Mouse (Mus musculus) midbrain, embryonic 13.5 days (tissue): ENCODE results near the gene Rgl1. TPM values are rescaled to one million over a fixed set of nuclear protein-coding genes. Genes with fewer than 3 reads are reported as not detected.

ENCODE experiments used
- ATAC-seq: fragments of 200-750 bp; cut with Nextera tagmentation; 2 replicates; pipeline ENCODE4 v1.8.0; 2017; ENCODE audit warnings: mild to moderate bottlenecking, moderate TSS enrichment, moderate library complexity
- H3K27ac ChIP-seq: fragments of 300-500 bp; sonication (generic); 2 replicates; pipeline ENCODE4 v1.5.1; 2015; ENCODE audit warnings: inconsistent platforms, mild to moderate bottlenecking, moderate library complexity
- H3K27me3 ChIP-seq: fragments of 300-500 bp; sonication (generic); 2 replicates; pipeline ENCODE4 v1.6.1; 2015; ENCODE audit warnings: mild to moderate bottlenecking, inconsistent platforms
- H3K36me3 ChIP-seq: fragments of 300-500 bp; sonication (generic); 2 replicates; pipeline ENCODE4 v1.6.1; 2015; ENCODE audit warnings: mild to moderate bottlenecking, inconsistent platforms
- H3K4me1 ChIP-seq: fragments of 300-500 bp; sonication (generic); replicated peaks from 2 replicates; pipeline ENCODE4 v1.6.1; 2015; ENCODE audit warnings: inconsistent platforms
- H3K4me2 ChIP-seq: fragments of 300-500 bp; sonication (generic); replicated peaks from 2 replicates; pipeline ENCODE4 v1.6.1; 2015; ENCODE audit warnings: moderate library complexity, mild to moderate bottlenecking, inconsistent platforms
- H3K4me3 ChIP-seq: fragments of 300-500 bp; sonication (generic); replicated peaks from 2 replicates; pipeline ENCODE4 v1.5.1; 2015; ENCODE audit warnings: mild to moderate bottlenecking, inconsistent platforms
- H3K9ac ChIP-seq: fragments of 300-500 bp; sonication (generic); replicated peaks from 2 replicates; pipeline ENCODE4 v1.6.1; 2015; ENCODE audit warnings: mild to moderate bottlenecking, inconsistent platforms
- H3K9me3 ChIP-seq: fragments of 300-500 bp; sonication (generic); 2 replicates; pipeline ENCODE4 v1.6.1; 2016; ENCODE audit warnings: mild to moderate bottlenecking, inconsistent platforms
- WGBS: fragments of 180-500 bp; shearing (Covaris S2); methylation state at CpG from one replicate; pipeline ENCODE4 v1.1.7; 2015; 5-methylcytosine and 5-hydroxymethylcytosine counted together
- polyA plus RNA-seq: library from polyadenylated mRNA; unstranded; fragments of >200 nt; fragmentation: Nextera tagmentation; extraction: Ambion mirVana; gene quantifications from 2 replicates; pipeline ENCODE4 v1.2.1, GENCODE M21; 2015

Rgl1 gene
- polyA plus RNA-seq, 1 experiment from 2014 or later = 17.0 TPM

GRCm38 (mm10) chr1:152581127-152581905, 184.8 kb downstream of the Rgl1 start:
- Histone ChIP-seq H3K27ac (no peak overlapping the region), H3K36me3 (no peaks in the 10 kb centered on the region), H3K4me2 (no peak overlapping the region), H3K9me3 (no peaks in the 10 kb centered on the region), H3K4me3 (no peak overlapping the region), H3K27me3 (peaks cover 32% of the 10 kb centered on the region), H3K9ac (no peak overlapping the region), H3K4me1 (peaks cover 16% of the 10 kb centered on the region)
- ATAC-seq = no peak
- 83% methylated on average over 13 of the region's 13 CpGs for WGBS

- H3K27ac ChIP-seq = no peak overlapping the region
- no peak overlapping the region for H3K9ac ChIP-seq
- no peak overlapping the region for H3K4me2 ChIP-seq
- H3K4me3 ChIP-seq = no peak overlapping the region
- H3K4me1 ChIP-seq = peaks cover 24% of the 10 kb centered on the region
- H3K36me3 ChIP-seq = no peaks in the 10 kb centered on the region
- no peak for ATAC-seq
- H3K27me3 ChIP-seq = peaks cover 41% of the 10 kb centered on the region
- WGBS = 70% methylated on average over 5 of the region's 5 CpGs
- no peaks in the 10 kb centered on the region for H3K9me3 ChIP-seq
These were observed 187.2 kb downstream of the Rgl1 start for GRCm38 (mm10) chr1:152578944-152579343.

GRCm38 (mm10) chr1:152578108-152578721, 187.9 kb downstream of the Rgl1 start:
- 33% methylated on average over 19 of the region's 19 CpGs for WGBS
- H3K9me3 ChIP-seq = no peaks in the 10 kb centered on the region
- no peaks in the 10 kb centered on the region for H3K36me3 ChIP-seq
- ATAC-seq = no peak
- H3K27me3 ChIP-seq = peaks cover 41% of the 10 kb centered on the region
- H3K4me2 ChIP-seq = peak overlapping the region; percentile 34
- peaks cover 31% of the 10 kb centered on the region for H3K4me1 ChIP-seq
- H3K27ac ChIP-seq = no peak overlapping the region
- no peak overlapping the region for H3K4me3 ChIP-seq
- no peak overlapping the region; the same call in 1 of the 2 replicates for H3K9ac ChIP-seq

- WGBS = 8% methylated on average over 7 of the region's 7 CpGs
These were observed 189.5 kb downstream of the Rgl1 start for GRCm38 (mm10) chr1:152576614-152577144.

GRCm38 (mm10) chr1:152575096-152575495, 191.1 kb downstream of the Rgl1 start:
- H3K27ac ChIP-seq = no peak overlapping the region
- 51% methylated on average over 5 of the region's 5 CpGs for WGBS
- H3K9me3 ChIP-seq = no peaks in the 10 kb centered on the region
- peaks cover 44% of the 10 kb centered on the region for H3K4me1 ChIP-seq
- ATAC-seq = peak; percentile 21; the same call in 1 of the 2 replicates
- H3K36me3 ChIP-seq = 0 out of 2 replicates have a peak, but pooled peaks cover 3% of the 10 kb centered on the region
- H3K4me3 ChIP-seq = no peak overlapping the region
- H3K27me3 ChIP-seq = peaks cover 48% of the 10 kb centered on the region
- H3K4me2 ChIP-seq = no peak overlapping the region
- H3K9ac ChIP-seq = no peak overlapping the region

More at GRCm38 (mm10) chr1:152576614-152577144, 189.5 kb downstream of the Rgl1 start:
- ATAC-seq = no peak
- Histone ChIP-seq H3K4me1 (peaks cover 44% of the 10 kb centered on the region), H3K9ac (0 out of 2 replicates have a peak overlapping the region, but pooled peaks have one; percentile 23), H3K4me2 (no peak overlapping the region), H3K4me3 (no peak overlapping the region), H3K9me3 (no peaks in the 10 kb centered on the region), H3K27me3 (peaks cover 41% of the 10 kb centered on the region), H3K27ac (no peak overlapping the region), H3K36me3 (no peaks in the 10 kb centered on the region)

GRCm38 (mm10) chr1:152573470-152574059, 192.6 kb downstream of the Rgl1 start:
- no peak overlapping the region for H3K27ac ChIP-seq
- WGBS = 25% methylated on average over 8 of the region's 8 CpGs
- H3K4me1 ChIP-seq = peaks cover 44% of the 10 kb centered on the region
- H3K27me3 ChIP-seq = peaks cover 43% of the 10 kb centered on the region
- H3K4me3 ChIP-seq = no peak overlapping the region
- no peak overlapping the region for H3K9ac ChIP-seq
- 0 out of 2 replicates have a peak, but pooled peaks have one; percentile 9 for ATAC-seq
- 0 out of 2 replicates have a peak, but pooled peaks cover 3% of the 10 kb centered on the region for H3K36me3 ChIP-seq
- H3K9me3 ChIP-seq = no peaks in the 10 kb centered on the region
- H3K4me2 ChIP-seq = no peak overlapping the region

- ATAC-seq = peak; percentile 61
- WGBS = 7% methylated on average over 7 of the region's 7 CpGs
- Histone ChIP-seq H3K9ac (0 out of 2 replicates have a peak overlapping the region, but pooled peaks have one; percentile 46), H3K4me1 (peaks cover 41% of the 10 kb centered on the region), H3K9me3 (no peaks in the 10 kb centered on the region), H3K36me3 (0 out of 2 replicates have a peak, but pooled peaks cover 3% of the 10 kb centered on the region), H3K4me3 (no peak overlapping the region), H3K4me2 (peak overlapping the region; percentile 15; the same call in 1 of the 2 replicates), H3K27me3 (peaks cover 43% of the 10 kb centered on the region), H3K27ac (peak overlapping the region; percentile 53; the same call in 1 of the 2 replicates)
These were observed 193.2 kb downstream of the Rgl1 start for GRCm38 (mm10) chr1:152572755-152573469.

- Histone ChIP-seq H3K4me2 (no peak overlapping the region), H3K27me3 (peaks cover 38% of the 10 kb centered on the region), H3K36me3 (0 out of 2 replicates have a peak, but pooled peaks cover 3% of the 10 kb centered on the region), H3K9me3 (no peaks in the 10 kb centered on the region), H3K4me1 (peaks cover 33% of the 10 kb centered on the region), H3K9ac (no peak overlapping the region), H3K4me3 (no peak overlapping the region), H3K27ac (no peak overlapping the region)
- no peak for ATAC-seq
- 94% methylated on average over 14 of the region's 14 CpGs for WGBS
These were observed 194.8 kb downstream of the Rgl1 start for GRCm38 (mm10) chr1:152571340-152571739.

GRCm38 (mm10) chr1:152570681-152571080, 195.5 kb downstream of the Rgl1 start:
- H3K4me2 ChIP-seq = no peak overlapping the region
- H3K36me3 ChIP-seq = 0 out of 2 replicates have a peak, but pooled peaks cover 3% of the 10 kb centered on the region
- H3K9ac ChIP-seq = no peak overlapping the region
- H3K4me1 ChIP-seq = peaks cover 31% of the 10 kb centered on the region
- H3K4me3 ChIP-seq = no peak overlapping the region
- peaks cover 40% of the 10 kb centered on the region for H3K27me3 ChIP-seq
- ATAC-seq = no peak
- WGBS = 96% methylated on average over 9 of the region's 9 CpGs
- H3K27ac ChIP-seq = no peak overlapping the region
- H3K9me3 ChIP-seq = no peaks in the 10 kb centered on the region

- Histone ChIP-seq H3K9me3 (no peaks in the 10 kb centered on the region), H3K27ac (no peak overlapping the region), H3K4me3 (no peak overlapping the region), H3K4me1 (peaks cover 12% of the 10 kb centered on the region), H3K4me2 (no peak overlapping the region), H3K36me3 (no peaks in the 10 kb centered on the region), H3K27me3 (0 out of 2 replicates have a peak, but pooled peaks cover 21% of the 10 kb centered on the region), H3K9ac (no peak overlapping the region)
- no peak for ATAC-seq
- WGBS = 80% methylated on average over 5 of the region's 5 CpGs
These were observed 202.9 kb downstream of the Rgl1 start for GRCm38 (mm10) chr1:152563282-152563681.

GRCm38 (mm10) chr1:152562877-152563276, 203.3 kb downstream of the Rgl1 start:
- no peak overlapping the region for H3K9ac ChIP-seq
- H3K4me1 ChIP-seq = peaks cover 8% of the 10 kb centered on the region
- WGBS = 68% methylated on average over 6 of the region's 6 CpGs
- 0 out of 2 replicates have a peak, but pooled peaks cover 21% of the 10 kb centered on the region for H3K27me3 ChIP-seq
- H3K27ac ChIP-seq = no peak overlapping the region
- no peak overlapping the region for H3K4me3 ChIP-seq
- no peaks in the 10 kb centered on the region for H3K9me3 ChIP-seq
- H3K36me3 ChIP-seq = no peaks in the 10 kb centered on the region
- no peak overlapping the region for H3K4me2 ChIP-seq
- ATAC-seq = no peak
